Mouse (Mus musculus) thymus, adult 2 months (tissue): ENCODE data around the gene Pigo. TPM values are rescaled to one million over a fixed set of nuclear protein-coding genes. Genes with fewer than 3 reads are reported as not detected.

Source experiments
- DNase-seq: peaks from one replicate; pipeline ENCODE4 v3.0.0; 2021
- H3K27ac ChIP-seq: fragments of 200-500 bp; 2 replicates; pipeline ENCODE4 v1.5.1; 2012; ENCODE audit warnings: low read length, control low read depth; ENCODE audit not compliant: control insufficient read depth, insufficient read depth
- H3K27me3 ChIP-seq: fragments of 200-500 bp; 2 replicates; pipeline ENCODE4 v1.6.1; 2012; ENCODE audit warnings: mild to moderate bottlenecking, low read length, moderate library complexity, mixed read lengths; ENCODE audit not compliant: control insufficient read depth, insufficient read depth
- H3K36me3 ChIP-seq: fragments of 200-500 bp; 2 replicates; pipeline ENCODE4 v1.6.1; 2012; ENCODE audit warnings: mild to moderate bottlenecking, low read length, moderate library complexity; ENCODE audit not compliant: control insufficient read depth, insufficient read depth
- H3K4me1 ChIP-seq: fragments of 200-500 bp; replicated peaks from 2 replicates; pipeline ENCODE4 v1.6.1; 2012; ENCODE audit warnings: low read length; ENCODE audit not compliant: control insufficient read depth, insufficient read depth
- H3K4me3 ChIP-seq: fragments of 200-500 bp; 2 replicates; pipeline ENCODE4 v1.5.1; 2012; ENCODE audit warnings: mild to moderate bottlenecking, low read length, control low read depth, moderate library complexity; ENCODE audit not compliant: control insufficient read depth, insufficient read depth
- CTCF ChIP-seq: fragments of 200-500 bp; IDR thresholded peaks from 2 replicates; pipeline ENCODE4 v1.5.1; 2012; ENCODE audit warnings: mild to moderate bottlenecking, control low read depth, low read length, moderate library complexity, borderline replicate concordance; ENCODE audit not compliant: control insufficient read depth, poor library complexity, insufficient read depth; ENCODE audit errors: extremely low read depth
- POLR2A ChIP-seq: fragments of 200-500 bp; IDR thresholded peaks from 2 replicates; pipeline ENCODE4 v1.6.1; 2012; ENCODE audit warnings: mild to moderate bottlenecking, low read length, control low read depth, moderate library complexity; ENCODE audit not compliant: control insufficient read depth, poor library complexity, insufficient read depth; ENCODE audit errors: extremely low read depth
- WGBS: fragments of 180-500 bp; shearing (Covaris S2); methylation state at CpG from one replicate; pipeline ENCODE4 v1.1.7; 2018; 5-methylcytosine and 5-hydroxymethylcytosine counted together
- polyA plus RNA-seq: library from polyadenylated mRNA; depleted of rRNA; stranded (reverse); fragments of >200 nt; gene quantifications from 2 replicates; pipeline ENCODE4 v1.2.3, GENCODE M21; 2012

The Pigo gene
- polyA plus RNA-seq, 1 experiment: 47.4 TPM

DNA sequence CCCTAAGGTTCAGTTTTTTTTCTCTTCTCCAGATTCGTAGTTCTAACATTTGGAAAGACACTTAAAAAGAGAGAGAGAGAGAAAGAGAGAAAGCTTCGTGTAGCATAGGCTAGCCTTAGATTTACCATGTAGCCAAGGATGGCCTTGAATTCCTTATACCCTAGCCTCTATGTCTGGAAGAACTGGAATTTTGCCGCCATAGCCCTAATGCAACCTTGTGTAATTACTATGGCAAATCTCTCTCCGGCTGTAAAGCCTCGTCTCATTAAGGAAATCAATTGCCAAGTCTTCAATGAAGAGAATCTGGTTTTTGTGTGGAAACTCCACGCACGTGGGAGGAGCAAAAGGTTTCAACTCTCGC is 32.8 kb upstream of the Pigo start:
- Histone ChIP-seq H3K4me1 (peaks cover 10% of the 10 kb centered on the region), H3K27ac (no peak overlapping the region), H3K36me3 (no peaks in the 10 kb centered on the region), H3K27me3 (peaks cover 13% of the 10 kb centered on the region), H3K4me3 (peak overlapping the region; percentile 36; the same call in 1 of the 2 replicates)
- no peak for TF ChIP-seq POLR2A
- TF ChIP-seq CTCF: no peak
- no peak for DNase-seq
- WGBS: 32% methylated on average over 8 of the region's 8 CpGs

DNA sequence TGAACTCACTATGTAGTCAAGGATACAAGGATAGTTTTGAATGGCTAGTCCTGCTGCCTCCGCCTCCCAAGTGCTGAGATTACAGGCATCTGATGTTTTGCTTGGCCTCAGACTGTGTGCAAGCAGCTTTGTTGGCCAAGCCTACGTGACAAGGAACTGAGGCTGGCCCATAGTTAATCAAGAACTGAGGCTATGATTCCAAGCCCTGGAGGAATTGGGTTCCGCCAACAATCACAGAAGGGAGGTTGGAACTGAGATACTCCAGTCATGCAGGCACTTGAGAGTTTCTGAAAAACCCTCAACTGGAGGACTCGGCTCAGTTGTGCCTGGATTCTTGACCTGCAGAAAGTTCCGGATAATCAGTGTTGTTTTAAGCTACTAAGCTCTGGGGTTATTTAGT is 32.0 kb upstream of the Pigo start:
- WGBS: 97% methylated on average over 5 of the region's 5 CpGs
- Histone ChIP-seq H3K4me1 (peaks cover 10% of the 10 kb centered on the region), H3K4me3 (no peak overlapping the region), H3K27ac (no peak overlapping the region), H3K27me3 (peaks cover 13% of the 10 kb centered on the region), H3K36me3 (no peaks in the 10 kb centered on the region)
- TF ChIP-seq CTCF (no peak), POLR2A (no peak)
- DNase-seq: no peak

DNA sequence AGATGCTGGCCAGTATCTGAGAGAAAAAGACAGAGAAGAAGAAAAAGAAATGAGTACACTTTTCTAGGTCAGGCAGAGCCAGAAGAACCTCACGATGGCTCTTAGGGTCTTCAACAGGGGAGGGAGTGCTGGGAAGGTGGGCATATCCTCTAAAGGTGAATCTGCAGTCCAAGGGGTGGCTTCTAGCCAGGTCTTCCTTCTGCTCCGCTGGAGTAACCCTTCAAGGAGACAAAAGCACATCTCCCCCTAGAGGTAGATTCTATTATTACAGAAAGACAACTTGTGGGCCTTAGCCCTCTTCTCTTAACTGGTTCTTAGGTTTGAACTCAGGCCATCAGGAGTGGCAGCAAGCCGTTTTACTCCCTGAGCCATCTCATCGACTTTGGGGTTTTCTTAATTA is 27.0 kb upstream of the Pigo start:
- no peak for DNase-seq

DNA sequence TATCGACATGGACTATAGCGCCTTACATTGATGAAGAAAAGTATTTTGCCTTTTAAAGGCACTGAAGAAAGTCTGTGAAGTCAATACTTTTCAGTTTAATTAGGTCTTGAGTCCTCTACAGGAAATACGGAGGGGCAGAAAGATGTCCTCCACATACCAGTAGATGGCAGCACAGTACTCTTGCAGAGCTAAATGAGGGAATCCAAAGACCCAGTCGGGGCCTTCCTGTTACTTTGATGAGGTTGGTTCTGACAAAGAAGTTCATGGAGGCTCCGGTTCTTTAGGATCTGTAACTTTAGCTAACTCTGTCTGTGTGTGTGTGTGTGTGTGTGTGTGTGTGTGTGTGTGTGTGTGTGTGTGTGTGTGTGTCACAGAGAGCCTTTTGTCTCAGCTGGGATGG is 21.6 kb upstream of the Pigo start:
- H3K4me3 ChIP-seq: no peak overlapping the region
- 5% methylated on average over 5 of the region's 5 CpGs for WGBS
- H3K27me3 ChIP-seq: no peaks in the 10 kb centered on the region
- H3K36me3 ChIP-seq: no peaks in the 10 kb centered on the region
- H3K4me1 ChIP-seq: peaks cover 11% of the 10 kb centered on the region
- DNase-seq: peak; percentile 65
- H3K27ac ChIP-seq: no peak overlapping the region
- TF ChIP-seq POLR2A (no peak), CTCF (no peak)

More for the DNA sequence above, 27.0 kb upstream of the Pigo start:
- Histone ChIP-seq H3K36me3 (no peaks in the 10 kb centered on the region), H3K4me3 (no peak overlapping the region), H3K4me1 (no peaks in the 10 kb centered on the region), H3K27me3 (no peaks in the 10 kb centered on the region), H3K27ac (no peak overlapping the region)
- 12% methylated on average over 4 of the region's 4 CpGs for WGBS
- TF ChIP-seq CTCF (no peak), POLR2A (no peak)

DNA sequence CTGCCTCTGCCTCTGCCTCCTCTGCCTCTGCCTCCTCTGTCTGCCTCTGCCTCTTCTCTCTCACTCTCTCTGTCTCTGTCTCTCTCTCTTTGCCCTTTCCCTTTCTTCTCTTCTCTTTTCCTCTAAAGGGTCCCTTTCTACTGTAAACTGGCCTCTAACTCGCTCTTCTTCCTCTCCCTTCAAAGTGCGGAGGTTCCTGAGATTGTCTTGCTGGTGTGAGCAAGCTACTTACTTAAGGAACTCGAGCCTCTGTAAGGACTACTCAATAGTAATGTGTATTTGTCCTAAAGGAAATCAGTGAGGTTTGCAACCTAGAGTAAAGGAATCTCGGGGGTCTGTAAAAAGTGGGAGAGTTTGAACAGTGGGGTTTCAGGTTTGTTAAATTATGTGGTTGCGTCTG is 21.0 kb upstream of the Pigo start:
- peaks cover 11% of the 10 kb centered on the region for H3K4me1 ChIP-seq
- H3K36me3 ChIP-seq: no peaks in the 10 kb centered on the region
- DNase-seq: no peak
- H3K4me3 ChIP-seq: no peak overlapping the region
- no peak for TF ChIP-seq CTCF
- TF ChIP-seq POLR2A: no peak
- H3K27ac ChIP-seq: no peak overlapping the region
- WGBS: 62% methylated on average over 5 of the region's 5 CpGs
- no peaks in the 10 kb centered on the region for H3K27me3 ChIP-seq

DNA sequence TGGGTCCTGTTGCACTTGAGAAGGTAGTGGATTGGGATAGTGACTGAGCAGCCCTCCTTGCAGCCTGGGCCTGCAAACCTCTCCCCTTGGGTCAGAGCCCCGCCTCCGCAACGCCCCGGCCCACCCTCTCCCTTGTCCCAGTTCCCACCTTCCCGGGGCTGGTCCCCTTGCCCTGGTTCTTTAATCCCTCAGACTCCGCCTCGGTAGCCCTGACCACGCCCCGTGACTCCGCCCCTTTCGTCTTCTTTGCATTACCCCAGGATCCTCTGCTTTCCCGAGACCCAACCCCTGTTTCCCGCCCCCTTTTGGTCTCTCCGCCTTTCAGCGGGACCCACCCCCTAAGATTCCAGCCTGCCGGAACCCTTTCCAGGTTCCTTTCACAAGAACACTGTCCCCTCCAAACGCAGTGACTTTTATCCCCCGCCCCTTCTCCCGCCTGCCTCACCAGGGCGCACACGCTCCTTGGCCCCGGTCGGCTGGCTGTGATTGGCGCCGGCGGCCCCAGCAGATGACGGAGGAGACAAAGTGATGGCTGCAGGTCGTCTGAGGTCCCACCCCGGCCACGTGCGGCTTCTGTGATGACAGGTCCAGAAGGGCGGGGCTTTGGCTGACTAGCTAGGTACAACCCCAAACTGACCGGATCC is 20.2 kb upstream of the Pigo start, which contains the start of gene Fam214b:
Fam214b (minus strand) TSS at position 562 of the 644 bp plus-strand sequence.
- Histone ChIP-seq H3K27ac (no peak within 1 kb of the TSS), H3K36me3 (no peaks in the 10 kb centered on the region), H3K4me3 (peak within 1 kb of the TSS; percentile 39), H3K27me3 (no peaks in the 10 kb centered on the region), H3K4me1 (peaks cover 11% of the 10 kb centered on the region)
- TF ChIP-seq POLR2A (no peak), CTCF (no peak)
- WGBS: under 1% methylated on average over 33 of the region's 33 CpGs
- peak; percentile 79 for DNase-seq

DNA sequence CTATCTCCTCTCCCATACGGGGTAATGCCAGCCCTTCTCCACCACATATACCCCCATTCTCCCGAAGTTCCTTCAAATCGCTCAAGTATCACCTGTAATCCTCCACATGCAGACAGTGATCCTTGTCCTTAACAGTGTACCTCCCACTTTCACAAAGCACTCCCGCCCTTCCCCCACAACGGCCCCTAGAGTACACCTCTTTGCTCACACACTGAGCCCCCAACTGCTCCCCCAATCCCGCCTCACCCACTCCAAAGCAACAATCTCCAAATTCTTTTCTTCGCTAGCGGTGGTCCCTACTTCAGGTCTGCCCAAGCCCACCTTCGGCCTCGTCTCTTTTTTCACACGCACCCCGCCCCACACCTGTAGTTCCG is 19.7 kb upstream of the Pigo start:
- 11% methylated on average over 13 of the region's 13 CpGs for WGBS
- TF ChIP-seq POLR2A (no peak), CTCF (no peak)

DNA sequence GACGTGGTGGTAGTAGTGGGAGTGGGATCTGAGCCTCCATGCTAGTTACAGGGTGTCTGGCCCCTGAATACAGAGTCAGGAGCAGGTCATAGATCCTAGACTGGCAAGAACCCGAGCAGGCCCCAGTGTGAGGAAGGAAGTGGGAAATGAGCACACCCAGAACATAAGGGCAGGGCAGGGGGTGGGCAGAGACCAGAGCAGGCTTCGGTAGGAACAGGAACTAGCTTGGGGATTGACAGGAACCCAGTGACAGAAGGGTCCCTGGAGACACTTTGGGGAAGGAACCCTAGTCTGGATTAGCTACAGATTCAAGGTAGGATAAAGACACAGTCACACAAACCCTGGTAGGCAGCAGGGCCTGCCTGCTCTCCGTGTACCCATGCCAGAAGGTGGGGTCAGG is 19.1 kb upstream of the Pigo start:
- Histone ChIP-seq H3K27ac (no peak overlapping the region), H3K27me3 (no peaks in the 10 kb centered on the region), H3K4me3 (no peak overlapping the region), H3K4me1 (peaks cover 15% of the 10 kb centered on the region), H3K36me3 (no peaks in the 10 kb centered on the region)
- no peak for TF ChIP-seq CTCF
- TF ChIP-seq POLR2A: no peak
- 14% methylated on average over 4 of the region's 4 CpGs for WGBS
- DNase-seq: no peak

More for the DNA sequence above, 19.7 kb upstream of the Pigo start:
- H3K36me3 ChIP-seq: no peaks in the 10 kb centered on the region
- H3K27ac ChIP-seq: no peak overlapping the region
- H3K27me3 ChIP-seq: no peaks in the 10 kb centered on the region
- no peak for DNase-seq
- H3K4me1 ChIP-seq: peaks cover 11% of the 10 kb centered on the region
- H3K4me3 ChIP-seq: peak overlapping the region; percentile 39
